Mouse (Mus musculus): ENCODE data around the gene Psma5. TPM values are rescaled to one million over a fixed set of nuclear protein-coding genes. Genes with fewer than 3 reads are reported as not detected.

Psma5 gene
- polyA plus RNA-seq, 1 experiment from 2014 or later: 195 TPM

- no peaks in the 10 kb centered on the region for H3K9me3 ChIP-seq (replicated peaks; ENCODE audit: control insufficient read depth, low read length)
- 44% methylated on average over 17 of the region's 17 CpGs for WGBS
- H3K27me3 ChIP-seq (ENCODE audit: control insufficient read depth, insufficient read depth, low read length): no peaks in the 10 kb centered on the region
- no peak for ATAC-seq (replicated peaks; ENCODE audit: extremely low read depth, insufficient read depth, low FRiP score)
- no peak overlapping the region for H3K4me3 ChIP-seq (ENCODE audit: low read length)
- H3K4me2 ChIP-seq (ENCODE audit: low read depth, low read length): 0 out of 2 replicates have a peak overlapping the region, but pooled peaks have one; percentile 7
- H3K27ac ChIP-seq (ENCODE audit: low read length): peak overlapping the region; percentile 15
- peaks cover 59% of the 10 kb centered on the region for H3K4me1 ChIP-seq (ENCODE audit: control insufficient read depth, insufficient read depth, low read length)
- H3K9ac ChIP-seq (ENCODE audit: low read length): peak overlapping the region; percentile 5
- no peaks in the 10 kb centered on the region for H3K36me3 ChIP-seq (ENCODE audit: control insufficient read depth, insufficient read depth)
Observed at GRCm38 (mm10) chr3:108287811-108288805, 31.4 kb downstream of the Psma5 start.

- no peaks in the 10 kb centered on the region for H3K9me3 ChIP-seq (replicated peaks; ENCODE audit: control insufficient read depth, low read length)
- no peak overlapping the region for H3K4me3 ChIP-seq (ENCODE audit: low read length)
- no peaks in the 10 kb centered on the region for H3K27me3 ChIP-seq (ENCODE audit: control insufficient read depth, insufficient read depth, low read length)
- H3K4me2 ChIP-seq (ENCODE audit: low read depth, low read length): no peak overlapping the region
- no peak overlapping the region; the same call in 1 of the 2 replicates for H3K9ac ChIP-seq (ENCODE audit: low read length)
- no peak overlapping the region for H3K27ac ChIP-seq (ENCODE audit: low read length)
- H3K36me3 ChIP-seq (ENCODE audit: control insufficient read depth, insufficient read depth): no peaks in the 10 kb centered on the region
- peaks cover 63% of the 10 kb centered on the region for H3K4me1 ChIP-seq (ENCODE audit: control insufficient read depth, insufficient read depth, low read length)
- ATAC-seq (replicated peaks; ENCODE audit: extremely low read depth, insufficient read depth, low FRiP score): no peak
- WGBS: 64% methylated on average over 13 of the region's 13 CpGs
Observed at GRCm38 (mm10) chr3:108289311-108290130, 32.8 kb downstream of the Psma5 start.

GRCm38 (mm10) chr3:108291036-108291799 lies 34.5 kb downstream of the Psma5 start:
- H3K27me3 ChIP-seq (ENCODE audit: control insufficient read depth, insufficient read depth, low read length): no peaks in the 10 kb centered on the region
- H3K4me2 ChIP-seq (ENCODE audit: low read depth, low read length): no peak overlapping the region
- no peaks in the 10 kb centered on the region for H3K9me3 ChIP-seq (replicated peaks; ENCODE audit: control insufficient read depth, low read length)
- H3K27ac ChIP-seq (ENCODE audit: low read length): no peak overlapping the region; the same call in 1 of the 2 replicates
- no peak overlapping the region for H3K9ac ChIP-seq (ENCODE audit: low read length)
- H3K4me1 ChIP-seq (ENCODE audit: control insufficient read depth, insufficient read depth, low read length): peaks cover 69% of the 10 kb centered on the region
- WGBS: 64% methylated on average over 17 of the region's 17 CpGs
- H3K4me3 ChIP-seq (ENCODE audit: low read length): no peak overlapping the region
- no peak for ATAC-seq (replicated peaks; ENCODE audit: extremely low read depth, insufficient read depth, low FRiP score)
- no peaks in the 10 kb centered on the region for H3K36me3 ChIP-seq (ENCODE audit: control insufficient read depth, insufficient read depth)

GRCm38 (mm10) chr3:108294398-108294797 lies 37.7 kb downstream of the Psma5 start:
- peak; percentile 61; the same call in 1 of the 2 replicates for ATAC-seq (replicated peaks; ENCODE audit: extremely low read depth, insufficient read depth, low FRiP score)
- Histone ChIP-seq H3K9me3 (replicated peaks; ENCODE audit: control insufficient read depth, low read length) (no peaks in the 10 kb centered on the region), H3K27ac (ENCODE audit: low read length) (peak overlapping the region; percentile 79), H3K27me3 (ENCODE audit: control insufficient read depth, insufficient read depth, low read length) (no peaks in the 10 kb centered on the region), H3K4me3 (ENCODE audit: low read length) (no peak overlapping the region), H3K4me1 (ENCODE audit: control insufficient read depth, insufficient read depth, low read length) (peaks cover 65% of the 10 kb centered on the region), H3K36me3 (ENCODE audit: control insufficient read depth, insufficient read depth) (no peaks in the 10 kb centered on the region), H3K4me2 (ENCODE audit: low read depth, low read length) (peak overlapping the region; percentile 24), H3K9ac (ENCODE audit: low read length) (no peak overlapping the region)
- 13% methylated on average over 2 of the region's 2 CpGs for WGBS

- ATAC-seq (replicated peaks; ENCODE audit: extremely low read depth, insufficient read depth, low FRiP score): no peak
- WGBS: 28% methylated on average over 14 of the region's 14 CpGs
- Histone ChIP-seq H3K4me1 (ENCODE audit: control insufficient read depth, insufficient read depth, low read length) (peaks cover 55% of the 10 kb centered on the region), H3K9ac (ENCODE audit: low read length) (peak overlapping the region; percentile 56), H3K27me3 (ENCODE audit: control insufficient read depth, insufficient read depth, low read length) (no peaks in the 10 kb centered on the region), H3K9me3 (replicated peaks; ENCODE audit: control insufficient read depth, low read length) (no peaks in the 10 kb centered on the region), H3K36me3 (ENCODE audit: control insufficient read depth, insufficient read depth) (no peaks in the 10 kb centered on the region), H3K4me2 (ENCODE audit: low read depth, low read length) (peak overlapping the region; percentile 60), H3K4me3 (ENCODE audit: low read length) (no peak overlapping the region; the same call in 1 of the 2 replicates), H3K27ac (ENCODE audit: low read length) (peak overlapping the region; percentile 79)
Observed at GRCm38 (mm10) chr3:108295379-108296219, 38.9 kb downstream of the Psma5 start.

- Histone ChIP-seq H3K9ac (ENCODE audit: low read length) (peak overlapping the region; percentile 56), H3K4me3 (ENCODE audit: low read length) (peak overlapping the region; percentile 21; the same call in 1 of the 2 replicates), H3K27me3 (ENCODE audit: control insufficient read depth, insufficient read depth, low read length) (no peaks in the 10 kb centered on the region), H3K36me3 (ENCODE audit: control insufficient read depth, insufficient read depth) (no peaks in the 10 kb centered on the region), H3K27ac (ENCODE audit: low read length) (peak overlapping the region; percentile 79), H3K4me2 (ENCODE audit: low read depth, low read length) (peak overlapping the region; percentile 60), H3K9me3 (replicated peaks; ENCODE audit: control insufficient read depth, low read length) (no peaks in the 10 kb centered on the region), H3K4me1 (ENCODE audit: control insufficient read depth, insufficient read depth, low read length) (peaks cover 50% of the 10 kb centered on the region)
- peak; percentile 69 for ATAC-seq (replicated peaks; ENCODE audit: extremely low read depth, insufficient read depth, low FRiP score)
- 8% methylated on average over 14 of the region's 14 CpGs for WGBS
Observed at GRCm38 (mm10) chr3:108296220-108297049, 39.7 kb downstream of the Psma5 start.

- no peak overlapping the region for H3K4me3 ChIP-seq (ENCODE audit: low read length)
- ATAC-seq (replicated peaks; ENCODE audit: extremely low read depth, insufficient read depth, low FRiP score): no peak
- H3K27me3 ChIP-seq (ENCODE audit: control insufficient read depth, insufficient read depth, low read length): no peaks in the 10 kb centered on the region
- H3K27ac ChIP-seq (ENCODE audit: low read length): peak overlapping the region; percentile 79
- peaks cover 46% of the 10 kb centered on the region for H3K4me1 ChIP-seq (ENCODE audit: control insufficient read depth, insufficient read depth, low read length)
- H3K4me2 ChIP-seq (ENCODE audit: low read depth, low read length): peak overlapping the region; percentile 60
- H3K9me3 ChIP-seq (replicated peaks; ENCODE audit: control insufficient read depth, low read length): no peaks in the 10 kb centered on the region
- no peaks in the 10 kb centered on the region for H3K36me3 ChIP-seq (ENCODE audit: control insufficient read depth, insufficient read depth)
- WGBS: 66% methylated on average over 7 of the region's 7 CpGs
- 0 out of 2 replicates have a peak overlapping the region, but pooled peaks have one; percentile 4 for H3K9ac ChIP-seq (ENCODE audit: low read length)
Observed at GRCm38 (mm10) chr3:108297050-108297419, 40.3 kb downstream of the Psma5 start.

Data from heart, embryonic 16.5 days (tissue).